Mouse (Mus musculus): ENCODE data around the gene Aurka.

Aurka gene

DNA sequence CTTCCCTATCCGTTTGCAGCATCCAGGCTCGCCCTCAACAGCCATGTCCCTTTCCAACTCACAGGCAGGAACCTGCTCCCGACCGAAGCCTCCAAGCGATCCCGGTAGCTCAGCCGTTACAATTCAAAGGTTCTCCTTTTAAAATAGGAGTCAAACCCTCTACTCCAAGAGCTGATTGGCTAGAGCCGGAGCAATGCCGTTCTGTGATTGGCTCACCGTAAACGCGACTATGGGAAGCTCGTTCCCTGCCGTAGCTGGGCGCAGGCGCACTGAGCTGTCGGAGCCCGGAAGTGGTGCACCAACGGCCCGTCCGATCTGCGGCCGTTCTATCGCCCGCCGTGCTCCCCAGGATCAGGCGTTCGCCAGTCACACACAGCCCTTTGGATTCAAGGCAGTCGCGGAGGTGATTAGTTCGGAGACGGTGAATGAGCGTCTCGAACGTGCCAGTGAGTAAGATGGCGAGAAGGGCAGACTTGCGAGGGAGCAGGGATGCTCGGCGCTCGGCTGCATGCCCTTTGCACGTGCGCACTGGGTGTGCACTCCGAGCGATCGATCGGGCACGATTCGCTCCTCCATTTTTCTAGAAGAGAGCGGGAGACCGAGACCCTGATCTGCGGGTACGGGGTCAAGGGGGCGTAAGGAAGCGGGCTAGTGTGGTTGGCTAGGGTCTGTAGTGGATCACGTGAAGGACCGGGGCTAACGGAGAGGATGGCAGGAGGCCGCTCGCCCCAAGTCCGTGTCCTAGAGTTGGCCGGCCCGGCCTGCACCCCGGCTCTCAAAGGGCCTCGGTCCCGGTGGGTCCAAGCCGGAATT, at the start of gene Aurka, which contains the start of gene Cstf1:
Gene Aurka (minus strand): TSS at position 125 of the 813 bp plus-strand sequence.
Gene Cstf1 (plus strand): TSS at position 271 of the 813 bp plus-strand sequence.
- peak; percentile 98 for DNase-seq (ENCODE audit: low spot score)

DNA sequence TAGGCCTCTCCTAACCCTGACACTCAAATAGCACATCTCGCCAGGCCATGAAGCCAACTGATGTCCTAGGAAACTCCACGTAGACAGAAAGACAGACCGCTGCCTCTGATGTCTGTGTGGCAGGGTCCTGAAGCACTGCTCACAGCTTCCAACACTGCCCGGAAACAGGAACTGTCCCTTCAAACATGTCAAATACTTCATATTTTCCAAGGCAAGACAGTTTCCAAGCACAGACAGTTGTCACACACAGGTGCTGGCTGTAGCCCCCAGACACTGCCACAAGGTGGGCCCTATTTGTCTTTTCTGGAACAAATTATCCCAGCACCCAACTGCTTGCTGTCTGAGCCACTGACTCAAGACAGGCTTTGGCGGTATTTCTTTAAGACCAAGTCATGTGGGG, 47.9 kb upstream of the Aurka start:
- DNase-seq (ENCODE audit: low spot score), result no peak

DNA sequence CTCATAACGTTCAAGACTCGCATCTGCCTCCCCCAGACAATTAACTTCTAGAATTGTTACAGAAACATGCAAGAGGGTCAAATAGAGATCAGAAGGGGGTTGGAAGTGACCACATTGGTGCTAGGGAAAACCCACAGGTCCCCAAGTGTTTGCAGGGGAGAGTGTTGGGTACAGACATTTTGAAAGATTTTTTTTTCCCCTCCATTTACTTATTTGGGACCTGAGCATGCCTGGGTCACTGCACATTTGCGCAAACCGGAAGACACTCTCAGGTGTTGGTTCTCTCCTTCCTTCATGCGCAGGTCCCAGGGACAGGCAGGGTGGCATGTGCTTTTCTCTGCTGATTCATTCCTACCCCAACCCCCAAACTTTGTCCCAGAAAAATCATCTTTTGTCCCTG, 46.5 kb upstream of the Aurka start:
- DNase-seq (ENCODE audit: low spot score), result no peak

DNA sequence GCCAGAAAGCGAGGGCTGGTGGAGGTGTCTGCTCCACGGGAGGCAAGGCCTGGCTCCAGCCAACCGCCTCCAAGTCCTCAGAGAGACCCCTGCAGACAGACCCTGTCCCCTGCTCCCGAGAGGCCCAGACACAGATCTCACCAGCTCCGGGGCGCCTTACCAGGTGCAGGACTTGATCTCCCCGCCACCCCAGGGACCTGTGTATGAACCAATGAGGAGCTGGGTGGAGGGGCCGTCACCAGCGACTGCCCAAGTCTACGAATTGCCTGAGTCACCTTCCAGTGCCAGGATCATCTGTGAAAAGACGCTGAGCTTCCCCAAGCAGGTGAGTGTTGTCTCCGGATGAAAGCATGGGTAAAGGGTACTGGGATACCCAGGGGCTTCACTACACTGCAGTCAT, 45.9 kb upstream of the Aurka start:
- no peak for DNase-seq (ENCODE audit: low spot score)

DNA sequence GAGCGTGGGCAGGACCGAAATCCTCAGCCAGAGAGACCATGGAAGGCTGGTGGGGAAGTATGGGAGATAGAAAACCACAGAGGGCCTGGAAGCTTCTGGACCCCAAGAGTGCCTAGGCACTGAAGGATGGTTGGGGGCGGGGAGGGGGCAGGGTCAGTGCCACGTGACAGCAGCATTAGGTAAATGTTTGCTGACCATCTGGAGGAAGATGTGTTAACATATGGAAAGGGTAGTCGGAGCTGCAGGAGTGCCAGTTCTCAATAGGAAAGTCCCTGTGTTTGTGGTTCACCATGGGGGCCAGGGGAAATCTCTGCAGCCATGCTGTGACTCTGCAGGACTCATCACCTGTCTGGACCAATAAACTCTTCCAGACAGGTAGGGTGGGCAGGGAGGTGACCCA, 43.6 kb upstream of the Aurka start:
- no peak for DNase-seq (ENCODE audit: low spot score)

DNA sequence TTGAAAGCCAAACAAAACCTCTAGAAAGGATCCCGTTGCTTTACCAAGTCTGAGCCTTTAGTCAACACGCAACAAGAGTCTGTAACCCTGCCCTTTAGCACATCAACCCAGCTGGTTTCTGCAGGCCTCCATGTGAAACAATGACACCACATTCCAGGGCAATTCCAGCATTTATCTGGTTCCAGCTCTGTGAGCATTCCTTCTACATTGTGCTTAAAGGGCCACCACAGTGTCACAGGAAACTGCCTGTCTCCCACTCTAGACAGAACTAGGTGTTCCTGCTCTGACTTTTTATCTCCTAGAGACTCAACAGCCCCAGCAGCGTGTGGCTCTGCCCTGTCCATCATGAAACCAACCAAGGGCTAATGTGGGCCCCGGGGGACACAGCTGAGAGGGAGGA, 42.9 kb upstream of the Aurka start:
- peak; percentile 51 for DNase-seq (ENCODE audit: low spot score)

DNA sequence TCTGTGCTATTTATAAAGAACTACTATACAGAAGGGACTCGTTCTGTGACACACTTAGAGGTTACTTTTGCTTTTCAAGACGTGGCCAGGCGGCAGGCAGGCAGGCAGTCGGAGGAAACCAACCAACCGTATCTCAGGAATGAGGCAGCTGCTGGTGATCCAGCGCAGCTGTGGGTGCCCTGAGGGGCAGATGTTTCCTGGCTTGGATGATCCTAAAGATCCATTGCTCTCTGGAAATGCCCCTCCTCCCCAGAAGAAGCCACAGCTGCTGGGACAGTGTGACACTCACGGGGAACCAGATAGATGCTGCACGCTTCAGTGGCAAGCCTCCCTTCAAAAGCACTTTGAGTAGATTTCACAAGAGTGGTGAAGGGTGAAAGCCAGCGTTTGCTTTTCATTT, 42.1 kb upstream of the Aurka start:
- peak; percentile 78 for DNase-seq (ENCODE audit: low spot score)

DNA sequence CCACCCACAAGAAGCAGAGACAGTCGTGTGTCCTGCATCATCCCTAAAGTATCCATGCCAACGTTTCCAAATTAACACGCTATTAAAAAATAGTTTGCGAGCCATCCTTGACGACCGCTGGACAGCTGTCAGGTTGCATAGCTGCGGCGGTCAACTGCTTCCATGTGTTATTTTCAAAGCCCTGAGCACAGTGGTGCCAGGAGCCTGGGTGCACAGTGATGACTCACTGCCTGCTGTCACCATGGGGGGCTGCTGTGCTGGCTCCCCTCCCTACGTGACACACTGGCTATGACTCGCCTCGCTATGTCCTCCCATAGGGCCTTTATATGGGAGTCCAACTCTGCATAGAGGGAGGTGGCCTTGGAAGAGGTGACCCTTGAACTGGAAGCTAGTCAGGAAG, 40.8 kb upstream of the Aurka start:
- no peak for DNase-seq (ENCODE audit: low spot score)

DNA sequence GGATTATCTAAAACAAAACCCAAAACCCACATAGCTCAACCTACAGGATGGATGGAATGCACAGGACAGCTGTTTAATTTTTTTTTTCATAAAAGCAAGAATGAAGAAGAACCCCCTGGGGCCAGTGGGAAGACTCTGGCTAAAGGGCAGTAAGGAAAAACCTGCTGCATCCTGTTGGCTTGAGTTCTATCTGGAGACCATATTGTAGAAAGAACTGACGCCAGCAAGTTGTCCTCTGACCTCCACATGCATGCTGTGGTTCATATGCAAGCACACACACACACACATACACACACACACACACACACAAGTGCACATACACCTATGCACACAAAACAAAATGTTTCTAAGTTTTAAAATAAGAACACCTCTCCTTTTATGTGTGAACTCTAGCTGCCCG, 40.4 kb upstream of the Aurka start:
- no peak for DNase-seq (ENCODE audit: low spot score)

DNA sequence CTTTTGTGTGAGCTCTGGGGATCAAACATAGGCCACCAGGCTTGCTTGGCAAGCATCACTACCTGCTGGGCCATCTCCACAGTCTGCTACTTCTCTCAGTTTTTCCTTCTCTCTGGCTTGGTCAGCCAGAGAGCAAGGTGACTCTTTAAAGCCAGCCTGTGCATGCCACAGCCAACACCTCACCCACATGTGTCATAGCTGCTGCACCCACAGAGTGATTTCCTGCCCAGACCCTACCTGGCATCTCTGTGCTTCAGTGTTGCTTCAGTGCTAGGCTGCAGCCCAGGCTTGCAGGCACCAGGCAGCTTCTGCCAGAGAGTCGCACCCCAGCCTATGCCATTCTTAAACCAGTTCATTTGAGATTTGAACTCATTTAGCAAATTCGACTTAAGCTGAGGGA, 37.2 kb upstream of the Aurka start:
- no peak for DNase-seq (ENCODE audit: low spot score)

DNA sequence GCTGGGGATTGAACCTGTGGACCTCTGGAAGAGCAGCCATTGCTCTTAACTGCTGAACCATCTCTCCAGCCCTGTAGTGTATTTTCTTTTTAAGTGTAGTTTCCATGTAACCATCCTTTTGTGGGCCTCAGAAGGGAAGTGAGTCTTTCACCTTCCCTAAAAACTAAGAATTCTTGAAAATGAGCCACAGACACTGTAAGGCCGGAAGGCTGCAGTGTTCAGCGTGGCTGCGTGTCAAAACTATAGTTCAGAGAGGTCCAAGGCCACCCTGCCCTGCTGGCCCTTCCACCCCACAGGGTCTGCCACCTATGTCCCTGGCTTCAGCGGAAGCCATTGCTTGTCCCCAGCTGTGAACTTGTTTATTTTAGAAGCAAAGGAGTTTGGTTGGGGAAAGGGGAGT, 35.8 kb upstream of the Aurka start:
- no peak for DNase-seq (ENCODE audit: low spot score)

DNA sequence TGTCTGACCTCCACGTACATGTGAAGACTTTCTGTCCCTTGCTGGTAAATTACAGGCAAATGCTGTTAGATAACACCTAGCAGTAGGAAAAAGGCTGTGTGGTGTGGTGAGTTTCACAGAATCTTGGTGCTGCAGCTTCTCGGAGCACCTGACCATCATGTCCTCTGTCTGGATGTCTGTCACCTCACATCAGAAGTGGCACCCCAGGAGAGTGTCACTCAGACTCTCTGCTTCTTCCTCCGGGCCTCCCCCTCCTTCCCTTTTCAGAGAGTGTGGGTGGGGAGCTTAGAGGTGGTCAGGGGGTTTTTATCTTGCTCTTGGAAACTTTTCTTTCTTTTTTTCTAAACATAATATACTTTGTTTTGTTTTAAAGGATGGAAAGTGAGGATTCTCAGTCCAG, 34.7 kb upstream of the Aurka start:
- DNase-seq (ENCODE audit: low spot score), result no peak

DNA sequence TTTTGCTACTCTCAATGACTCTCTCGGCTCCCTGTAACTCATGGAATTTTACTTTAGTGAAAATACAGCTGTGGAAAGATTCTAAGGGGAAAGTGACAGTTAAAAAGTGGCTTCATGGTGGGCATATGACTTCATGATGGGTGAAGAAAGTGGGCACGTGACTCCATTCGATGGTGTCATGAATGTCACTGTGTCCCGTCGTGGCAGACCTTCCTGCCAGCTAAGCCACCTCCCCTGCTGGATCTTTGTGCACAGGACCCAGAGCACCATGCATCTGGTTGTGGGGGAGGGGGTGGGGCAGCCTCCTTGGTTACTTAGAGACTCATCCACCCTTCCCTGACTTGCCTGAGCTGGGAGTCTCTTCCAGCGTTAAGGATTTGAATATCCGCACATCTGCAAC, 33.9 kb upstream of the Aurka start:
- no peak for DNase-seq (ENCODE audit: low spot score)

DNA sequence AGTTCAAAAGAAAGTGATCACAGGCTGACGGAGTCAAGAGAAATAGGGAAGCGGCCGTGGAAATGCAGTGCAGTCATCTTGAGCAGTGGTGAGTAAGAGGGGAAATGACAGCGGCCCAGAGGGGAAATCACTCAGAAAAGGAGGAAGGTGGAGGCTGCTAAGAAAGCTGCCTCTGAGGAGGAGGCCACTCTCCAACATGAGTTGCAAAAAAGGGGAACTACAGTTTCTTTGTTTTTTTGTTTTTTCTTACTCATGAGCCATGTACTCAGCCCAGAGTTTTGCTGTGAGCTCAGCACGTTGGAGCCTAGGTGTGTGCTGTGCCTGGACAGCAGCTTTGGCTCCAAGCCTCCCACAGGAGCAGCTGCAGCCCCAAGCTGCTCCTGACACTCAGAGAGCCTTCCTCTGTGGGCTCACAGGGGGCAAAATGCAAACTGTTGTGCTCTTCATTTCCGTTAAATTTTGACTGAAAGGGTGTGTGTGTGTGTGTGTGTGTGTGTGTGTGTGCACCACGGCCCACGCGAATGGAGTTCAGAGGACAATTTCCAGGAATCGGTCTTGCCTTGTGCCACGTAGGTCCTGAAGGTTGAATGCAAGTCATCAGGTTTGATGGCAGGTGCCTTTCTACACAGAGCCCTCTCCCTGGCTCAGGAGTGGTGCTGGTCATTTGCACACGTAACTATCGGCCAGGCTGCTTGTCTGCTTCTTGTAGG, 30.9 kb upstream of the Aurka start:
- no peak for DNase-seq (ENCODE audit: low spot score)

DNA sequence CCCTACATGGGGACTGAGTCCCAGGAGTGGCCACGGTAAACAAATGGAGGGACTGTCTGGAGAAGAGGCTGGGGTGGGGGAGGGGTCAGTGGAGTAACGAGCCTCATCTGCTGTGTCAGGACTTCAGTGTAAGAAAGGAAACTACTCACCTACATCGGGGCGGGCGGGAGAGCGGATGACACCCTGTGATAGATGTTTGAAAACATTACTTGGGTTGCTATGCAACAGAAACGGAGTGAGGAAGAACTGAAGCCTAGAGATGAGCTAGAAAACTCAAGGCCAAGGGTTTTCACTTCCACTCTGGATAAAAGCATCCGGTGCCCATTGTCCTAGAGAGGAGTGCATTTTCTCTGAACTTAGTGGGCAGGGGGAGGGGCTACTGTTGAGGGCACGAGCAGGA, 29.6 kb upstream of the Aurka start:
- DNase-seq (ENCODE audit: low spot score), result no peak

DNA sequence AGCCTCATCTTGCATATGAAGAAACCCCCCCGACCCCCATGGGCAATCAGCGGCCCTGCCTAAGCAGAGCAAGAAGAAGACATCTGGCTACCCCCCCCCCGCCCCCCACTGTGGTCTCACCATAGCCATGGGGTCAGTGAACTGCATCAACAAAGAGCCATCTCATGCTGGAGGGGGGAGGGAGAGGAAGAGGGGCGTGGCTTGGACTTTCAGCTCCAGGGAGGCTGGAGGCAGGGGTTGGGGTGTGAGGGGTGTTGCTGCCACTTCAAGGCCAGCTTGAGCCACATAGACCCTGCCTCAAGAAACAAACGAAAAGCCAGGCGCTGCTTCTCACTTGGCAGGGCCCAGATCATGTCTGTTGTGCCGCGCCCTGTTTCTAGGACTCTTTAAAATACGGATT, 25.6 kb upstream of the Aurka start:
- no peak for DNase-seq (ENCODE audit: low spot score)

DNA sequence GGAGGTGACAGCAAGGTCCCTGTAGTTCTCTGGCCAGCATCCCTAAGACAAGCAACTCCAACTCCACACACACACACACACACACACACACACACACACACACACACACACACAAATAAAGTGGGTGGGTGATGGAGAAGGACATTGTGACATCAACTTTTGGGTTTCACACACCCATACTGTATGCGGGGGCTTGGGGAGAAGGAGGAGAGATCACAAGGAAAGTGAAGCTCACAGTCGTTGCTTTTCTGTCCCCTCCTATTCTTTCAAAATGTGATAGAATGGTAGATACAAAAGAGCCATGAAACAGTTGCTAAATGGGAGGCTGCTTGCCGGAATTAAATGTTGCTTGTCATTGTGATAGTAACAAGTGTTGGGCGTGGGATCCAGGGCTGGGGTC, 24.3 kb upstream of the Aurka start:
- no peak for DNase-seq (ENCODE audit: low spot score)

DNA sequence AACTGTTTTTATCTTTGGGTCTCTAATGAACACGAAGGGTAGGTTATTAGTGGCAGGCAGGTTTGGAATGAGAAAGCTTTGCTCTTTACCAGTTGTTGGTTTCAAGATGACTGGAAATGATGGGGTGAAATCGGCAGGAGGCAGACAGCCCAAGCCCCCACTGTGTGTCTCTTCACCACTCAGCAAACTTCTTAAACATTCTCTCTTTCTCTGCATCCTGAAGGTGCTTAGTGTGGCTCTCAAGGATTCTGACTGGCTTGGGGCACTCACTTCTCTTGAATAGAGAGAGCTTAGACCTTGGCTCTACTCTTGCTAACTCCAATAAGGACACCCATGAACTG, 23.7 kb upstream of the Aurka start:
- no peak for DNase-seq (ENCODE audit: low spot score)

DNA sequence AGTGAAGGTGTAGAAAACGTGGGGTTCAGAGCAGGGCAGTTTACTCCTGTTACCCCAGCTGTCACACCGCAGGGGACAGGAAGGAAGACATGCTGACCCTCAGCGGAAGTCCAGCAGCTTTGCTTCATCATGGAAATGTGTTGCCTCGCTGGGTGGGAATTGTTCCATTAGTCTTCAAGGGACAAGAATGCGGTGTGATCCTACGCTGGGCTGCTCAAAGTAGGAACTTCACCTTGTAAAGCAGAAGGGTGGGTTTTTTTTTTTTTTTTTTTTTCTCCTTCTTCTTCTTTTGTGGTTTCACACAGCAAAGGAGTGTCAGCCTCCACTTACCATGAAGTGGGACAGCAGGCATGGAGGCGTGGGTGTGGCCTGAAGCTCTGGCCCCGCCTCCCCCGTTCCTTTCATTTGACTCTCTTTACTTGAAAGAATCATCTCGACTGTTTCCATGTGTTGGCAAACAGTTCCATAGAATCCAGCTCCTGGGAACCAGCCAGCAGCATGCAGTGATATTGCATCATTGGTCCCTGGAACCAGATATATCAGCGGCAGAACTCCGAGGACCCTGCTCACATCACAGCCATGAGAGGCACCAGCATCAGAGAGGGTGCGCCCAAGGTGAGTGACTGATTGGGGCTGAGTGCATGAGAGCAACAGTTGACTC, 23.2 kb upstream of the Aurka start, which contains the start of gene Cass4:
Gene Cass4 (plus strand): TSS at position 404 of the 661 bp plus-strand sequence.
- DNase-seq (ENCODE audit: low spot score), result no peak

DNA sequence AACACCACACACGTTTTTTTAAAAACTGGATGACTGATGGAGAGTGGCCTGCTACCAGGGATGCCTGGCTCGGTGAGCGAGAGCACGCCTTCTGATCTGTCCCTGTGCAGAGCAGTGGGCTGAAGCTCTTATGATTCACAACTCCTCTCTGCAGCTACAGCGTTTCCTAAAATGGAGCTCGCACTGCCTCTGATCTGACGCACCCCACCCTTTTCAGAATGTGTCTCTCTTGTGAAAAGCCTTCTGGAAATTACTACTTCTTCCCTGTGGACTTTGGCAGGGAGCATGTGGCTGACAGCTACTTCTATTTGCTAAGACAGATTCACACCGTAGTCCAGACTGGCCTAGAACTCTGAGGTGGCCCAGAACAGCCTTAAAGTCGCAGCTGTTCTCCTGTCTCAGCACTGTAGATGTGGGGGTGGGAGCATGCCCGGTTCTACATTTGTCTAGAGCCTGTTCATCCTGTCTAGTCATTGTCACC, 21.7 kb upstream of the Aurka start:
- no peak for DNase-seq (ENCODE audit: low spot score)

DNA sequence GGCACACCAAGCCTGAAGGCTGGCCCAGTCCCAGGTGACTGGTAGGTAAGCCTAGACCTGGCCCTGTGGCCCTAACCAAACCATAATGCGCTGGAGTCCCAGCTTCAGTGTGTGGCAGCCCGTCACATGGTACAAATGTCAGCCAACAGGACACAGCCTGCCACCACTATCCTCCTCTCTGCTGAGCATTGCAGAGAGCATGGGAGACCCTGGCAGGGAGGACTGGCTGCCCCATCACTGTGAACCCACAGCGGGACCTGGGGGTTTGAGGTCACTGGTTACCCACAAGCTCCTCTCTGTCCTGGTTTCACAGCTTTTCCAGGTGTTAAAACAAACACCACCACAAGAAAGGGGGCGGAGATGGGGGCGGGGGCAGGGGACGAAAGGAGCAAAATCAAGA, 20.0 kb upstream of the Aurka start:
- DNase-seq (ENCODE audit: low spot score), result no peak

DNA sequence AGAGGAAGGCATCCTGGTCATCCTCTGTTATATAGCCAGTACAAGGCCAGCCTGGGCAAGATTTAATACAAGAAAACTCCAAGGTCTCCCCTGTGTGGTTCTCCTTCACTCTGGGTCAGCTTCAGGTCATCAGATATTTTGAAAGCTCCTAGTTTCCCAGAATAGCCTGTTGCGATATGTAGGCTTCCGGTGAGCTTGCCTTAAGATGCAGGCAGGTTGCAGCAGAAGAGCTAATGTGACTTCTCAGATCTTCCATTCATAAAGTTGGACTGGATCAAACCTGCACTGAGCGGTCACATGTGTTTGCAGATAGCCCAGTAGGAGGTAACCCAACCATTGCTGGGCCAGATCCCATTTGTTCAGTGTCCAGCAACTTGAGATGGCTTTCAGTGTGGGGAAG, 14.4 kb upstream of the Aurka start:
- no peak for DNase-seq (ENCODE audit: low spot score)

DNA sequence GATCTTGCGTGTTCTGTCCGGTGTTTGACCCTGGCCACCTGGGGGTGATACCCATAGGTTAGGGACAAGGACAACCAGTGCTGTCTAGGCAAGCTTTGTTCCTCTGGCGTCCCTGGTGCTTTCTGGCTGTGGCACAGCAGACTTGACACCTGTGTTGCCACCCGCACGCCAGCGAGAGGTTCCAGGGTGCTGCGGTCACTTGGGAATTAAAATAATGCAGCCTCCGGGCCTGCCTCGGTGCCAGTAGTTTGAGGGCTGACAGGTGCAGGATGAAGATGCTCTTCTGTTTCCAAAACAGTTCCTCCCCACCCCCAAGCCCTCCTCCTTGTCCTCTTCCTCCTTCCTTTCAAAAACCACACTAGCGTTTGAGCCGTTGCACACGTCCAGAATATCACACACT, 11.6 kb upstream of the Aurka start:
- DNase-seq (ENCODE audit: low spot score), result no peak

Measured in embryo, embryonic 10 days (tissue).